Mouse (Mus musculus) MEL (cell line): Measurements from ENCODE around the gene Paxx. TPM values are rescaled to one million over a fixed set of nuclear protein-coding genes. Genes with fewer than 3 reads are reported as not detected.

Experiments used
- DNase-seq: peaks from one replicate; pipeline ENCODE4 v3.0.0; 2011; ENCODE audit warnings: low read depth, low spot score
- H3K27ac ChIP-seq: 2 replicates; pipeline ENCODE4 v1.5.1; 2012; ENCODE audit warnings: low read depth, mild to moderate bottlenecking, control low read depth, low read length, moderate library complexity; ENCODE audit not compliant: control insufficient read depth
- H3K27me3 ChIP-seq, 2 experiments: fragments of 150-350 bp in 1 of 2; sonication (generic) in 1 of 2; 2 replicates each; pipeline ENCODE4 v1.6.1; 2012; ENCODE audit warnings: low read length in 2 of 2, mild to moderate bottlenecking in 2 of 2, improper control_type of control experiment in 1 of 2, moderate library complexity in 1 of 2; ENCODE audit not compliant: insufficient read depth in 2 of 2, control insufficient read depth in 1 of 2
- H3K36me3 ChIP-seq, 2 experiments: 2 replicates each; pipeline ENCODE4 v1.6.1; 2012 to 2014; ENCODE audit warnings: low read length in 2 of 2, improper control_type of control experiment in 1 of 2, inconsistent platforms in 1 of 2, mild to moderate bottlenecking in 1 of 2; ENCODE audit not compliant: insufficient read depth in 2 of 2, control insufficient read depth in 1 of 2
- H3K4me1 ChIP-seq, 2 experiments: fragments of 150-350 bp in 1 of 2; sonication (generic) in 1 of 2; 2 replicates each; pipeline ENCODE4 v1.6.1; 2012; ENCODE audit warnings: low read length in 2 of 2, improper control_type of control experiment in 1 of 2, mild to moderate bottlenecking in 1 of 2; ENCODE audit not compliant: insufficient read depth in 2 of 2, control insufficient read depth in 1 of 2
- H3K4me3 ChIP-seq, 2 experiments: fragments of 150-350 bp in 1 of 2; sonication (generic) in 1 of 2; 2 replicates each; pipeline ENCODE4 v1.5.1; 2012; ENCODE audit warnings: low read depth in 2 of 2, low read length in 2 of 2, mild to moderate bottlenecking in 2 of 2, moderate library complexity in 2 of 2, control low read depth in 1 of 2, improper control_type of control experiment in 1 of 2; ENCODE audit not compliant: control insufficient read depth in 1 of 2, insufficient read depth in 1 of 2
- H3K79me2 ChIP-seq: 2 replicates; pipeline ENCODE4 v1.6.1; 2012; ENCODE audit warnings: mild to moderate bottlenecking, low read length, moderate library complexity; ENCODE audit not compliant: control insufficient read depth, poor library complexity, insufficient read depth
- H3K9ac ChIP-seq: 2 replicates; pipeline ENCODE4 v1.6.1; 2012; ENCODE audit warnings: low read depth, mild to moderate bottlenecking, control low read depth, low read length, moderate library complexity; ENCODE audit not compliant: control insufficient read depth, poor library complexity, severe bottlenecking
- H3K9me3 ChIP-seq: fragments of 150-350 bp; sonication (generic); replicated peaks from 2 replicates; pipeline ENCODE4 v1.6.1; 2012; ENCODE audit warnings: mild to moderate bottlenecking, low read length, improper control_type of control experiment, moderate library complexity; ENCODE audit not compliant: insufficient read depth
- ELF1 ChIP-seq: IDR thresholded peaks from 2 replicates; pipeline ENCODE4 v1.6.1; 2014; ENCODE audit warnings: low read depth, mild to moderate bottlenecking, inconsistent platforms, low read length, improper control_type of control experiment, moderate library complexity
- HCFC1 ChIP-seq: IDR thresholded peaks from 2 replicates; pipeline ENCODE4 v1.6.1; 2012; ENCODE audit warnings: low read depth, mild to moderate bottlenecking, inconsistent platforms, low read length, improper control_type of control experiment, moderate library complexity
- MEF2A ChIP-seq: IDR thresholded peaks from 2 replicates; pipeline ENCODE4 v1.6.1; 2014; ENCODE audit warnings: low read depth, mild to moderate bottlenecking, inconsistent platforms, low read length, improper control_type of control experiment; ENCODE audit not compliant: poor library complexity, insufficient replicate concordance, severe bottlenecking; ENCODE audit errors: extremely low read depth
- MYB ChIP-seq: IDR thresholded peaks from 2 replicates; pipeline ENCODE4 v1.6.1; 2011; ENCODE audit warnings: mild to moderate bottlenecking, low read depth, low read length, improper control_type of control experiment
- MYC ChIP-seq: IDR thresholded peaks from 2 replicates; pipeline ENCODE4 v1.6.1; 2011; ENCODE audit warnings: low read depth, mild to moderate bottlenecking, low read length, improper control_type of control experiment, moderate library complexity
- POLR2AphosphoS5 ChIP-seq: IDR thresholded peaks from 2 replicates; pipeline ENCODE4 v1.6.1; 2012; ENCODE audit warnings: low read depth, borderline replicate concordance, mild to moderate bottlenecking, inconsistent platforms, low read length, moderate library complexity, mixed read lengths
- TAL1 ChIP-seq: IDR thresholded peaks from 2 replicates; pipeline ENCODE4 v1.6.1; 2012; ENCODE audit warnings: mild to moderate bottlenecking, inconsistent platforms, low read length, moderate library complexity, mixed read lengths
- TBP ChIP-seq: IDR thresholded peaks from 2 replicates; pipeline ENCODE4 v1.8.0; 2011; ENCODE audit warnings: low read depth, low read length, improper control_type of control experiment
- TCF12 ChIP-seq: IDR thresholded peaks from 2 replicates; pipeline ENCODE4 v1.6.1; 2014; ENCODE audit warnings: low read depth, mild to moderate bottlenecking, inconsistent platforms, low read length, improper control_type of control experiment, moderate library complexity
- USF1 ChIP-seq: IDR thresholded peaks from 2 replicates; pipeline ENCODE4 v1.6.1; 2014; ENCODE audit warnings: low read depth, mild to moderate bottlenecking, inconsistent platforms, low read length, improper control_type of control experiment, moderate library complexity
- USF2 ChIP-seq, 2 experiments: IDR thresholded peaks; 2 replicates each; pipeline ENCODE4 v1.6.1; 2011 to 2012; ENCODE audit warnings: improper control_type of control experiment in 2 of 2, low read length in 2 of 2, borderline replicate concordance in 1 of 2, inconsistent platforms in 1 of 2, low read depth in 1 of 2, mild to moderate bottlenecking in 1 of 2; ENCODE audit not compliant: insufficient read depth in 1 of 2
- polyA plus RNA-seq, 2 experiments: library from polyadenylated mRNA; stranded (reverse) in 1 of 2; unstranded in 1 of 2; fragments of >175 nt in 1 of 2; fragments of >200 nt in 1 of 2; gene quantifications; 2 replicates each; pipeline versions ENCODE4 v1.2.1 to v1.2.4; 2012; ENCODE audit warnings: low replicate concordance in 2 of 2, low read depth in 1 of 2; ENCODE audit not compliant: insufficient read length in 2 of 2, insufficient read depth in 1 of 2, missing spikeins in 1 of 2
- total RNA-seq: library from RNA; depleted of rRNA; stranded (reverse); fragments of 300-350 nt; gene quantifications from 2 replicates; pipeline ENCODE4 v1.2.3, GENCODE M21; 2012

Gene Paxx
- total and polyA plus RNA-seq, 3 experiments = 18.5 to 22.1 TPM; not detected in 1

DNA sequence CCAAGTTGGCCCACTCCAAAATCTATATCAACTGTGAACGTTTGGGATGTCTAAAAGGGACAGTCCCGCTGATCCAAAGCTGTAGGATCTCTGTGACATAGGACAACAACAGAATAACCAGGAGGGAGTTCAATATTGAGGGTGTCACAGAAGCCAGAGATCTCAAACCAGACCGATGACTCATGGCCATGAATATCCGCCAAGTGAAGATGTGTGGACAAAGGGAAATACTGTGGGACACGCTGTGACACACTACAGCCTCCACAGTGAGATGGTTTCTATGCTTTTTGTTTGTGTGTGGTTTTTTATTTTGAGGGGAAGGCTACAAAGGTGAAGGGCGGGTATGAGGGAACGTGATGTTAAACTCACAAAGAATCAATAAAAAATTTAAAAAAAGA lies 27.8 kb upstream of the Paxx start:
- H3K79me2 ChIP-seq = no peaks in the 10 kb centered on the region
- no peak for DNase-seq
- H3K4me1 ChIP-seq = no peaks in the 10 kb centered on the region
- no peaks in the 10 kb centered on the region for H3K36me3 ChIP-seq
- H3K27me3 ChIP-seq = peaks cover 2 to 10% of the 10 kb centered on the region in 2 experiments; a peak in 3 of 4 replicates
- H3K27ac ChIP-seq = no peak overlapping the region
- no peak overlapping the region for H3K4me3 ChIP-seq
- no peaks in the 10 kb centered on the region for H3K9me3 ChIP-seq
- H3K9ac ChIP-seq = no peak overlapping the region
- TF ChIP-seq ELF1 (no peak), TBP (no peak), POLR2AphosphoS5 (no peak), TCF12 (no peak), MYB (no peak), USF1 (no peak), MEF2A (no peak), MYC (no peak), HCFC1 (no peak)
- TF ChIP-seq, all 39 proteins: peak for 0

DNA sequence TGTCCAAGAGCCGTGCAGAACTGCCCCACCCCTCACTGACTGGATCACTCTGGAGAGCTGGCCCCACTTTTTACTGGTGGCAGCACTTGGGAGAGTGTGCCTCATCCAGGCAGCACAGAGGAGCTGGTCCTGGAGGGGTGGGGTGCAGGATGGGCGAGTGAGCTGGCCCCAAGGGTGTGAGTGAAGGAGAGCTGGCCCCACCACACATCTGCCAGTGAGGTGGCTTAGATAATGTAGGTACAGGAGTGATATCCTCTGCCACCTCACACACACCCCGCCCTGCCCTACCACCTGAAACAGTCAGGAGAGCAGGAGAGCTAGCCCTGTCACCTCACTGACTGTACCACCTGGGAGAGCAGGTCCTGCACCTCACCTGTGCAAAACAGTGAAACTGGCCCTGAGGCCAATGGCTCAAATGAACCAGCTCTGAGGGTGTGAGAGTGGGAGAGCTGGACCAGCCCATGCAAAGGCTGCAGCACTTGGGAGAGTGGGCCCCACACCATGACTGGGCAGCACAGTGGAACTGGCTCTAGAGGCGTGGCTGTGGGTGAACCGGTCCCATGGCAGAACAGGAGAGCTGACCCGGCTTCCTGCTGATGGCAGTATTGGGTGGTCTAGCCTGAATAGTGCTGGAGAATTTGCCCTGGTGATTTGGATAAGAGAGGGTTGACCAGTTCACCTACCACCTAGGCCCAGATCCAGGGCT lies 27.2 kb upstream of the Paxx start:
- Histone ChIP-seq H3K27me3 (peaks cover 2 to 10% of the 10 kb centered on the region in 2 experiments; a peak in 3 of 4 replicates), H3K9me3 (no peaks in the 10 kb centered on the region), H3K4me1 (no peaks in the 10 kb centered on the region), H3K4me3 (no peak overlapping the region), H3K9ac (no peak overlapping the region), H3K36me3 (no peaks in the 10 kb centered on the region), H3K79me2 (no peaks in the 10 kb centered on the region), H3K27ac (no peak overlapping the region)
- TF ChIP-seq TAL1 = no peak
- no peak for TF ChIP-seq ELF1
- no peak for TF ChIP-seq USF2 (IDR thresholded peaks at IDR 0.05; ENCODE audit: borderline replicate concordance in 1 of 2, insufficient read depth in 1 of 2, low read depth in 1 of 2, low read length in 2 of 2)
- no peak for TF ChIP-seq MEF2A
- DNase-seq = no peak
